Mouse (Mus musculus) forebrain, embryonic 11.5 days (tissue): ENCODE measurements around the gene Agtrap. TPM values are rescaled to one million over a fixed set of nuclear protein-coding genes. Genes with fewer than 3 reads are reported as not detected.

Experiments
- ATAC-seq: fragments of 200-750 bp; cut with Nextera tagmentation; replicated peaks from 2 replicates; pipeline ENCODE4 v1.8.0; 2017; ENCODE audit warnings: moderate TSS enrichment; ENCODE audit not compliant: low FRiP score
- DNase-seq: peaks from one replicate; pipeline ENCODE4 v3.0.0-alpha.2; 2017; ENCODE audit warnings: low spot score
- H3K27ac ChIP-seq: fragments of 300-500 bp; sonication (generic); 2 replicates; pipeline ENCODE4 v1.5.1; 2014; ENCODE audit warnings: low read depth, low read length
- H3K27me3 ChIP-seq: fragments of 300-500 bp; sonication (generic); 2 replicates; pipeline ENCODE4 v1.6.1; 2014; ENCODE audit warnings: mild to moderate bottlenecking, low read length, mixed read lengths; ENCODE audit not compliant: control insufficient read depth, insufficient read depth
- H3K36me3 ChIP-seq: fragments of 300-500 bp; sonication (generic); 2 replicates; pipeline ENCODE4 v1.6.1; 2014; ENCODE audit warnings: mild to moderate bottlenecking, low read length, moderate library complexity, mixed read lengths; ENCODE audit not compliant: control insufficient read depth, insufficient read depth
- H3K4me1 ChIP-seq: fragments of 300-500 bp; sonication (generic); replicated peaks from 2 replicates; pipeline ENCODE4 v1.6.1; 2014; ENCODE audit warnings: low read length, mixed read lengths; ENCODE audit not compliant: control insufficient read depth, insufficient read depth
- H3K4me2 ChIP-seq: fragments of 300-500 bp; sonication (generic); 2 replicates; pipeline ENCODE4 v1.6.1; 2014; ENCODE audit warnings: low read depth, mild to moderate bottlenecking, low read length, moderate library complexity, mixed read lengths; ENCODE audit not compliant: severe bottlenecking
- H3K4me3 ChIP-seq: fragments of 300-500 bp; sonication (generic); 2 replicates; pipeline ENCODE4 v1.5.1; 2014; ENCODE audit warnings: low read depth, low read length
- H3K9ac ChIP-seq: fragments of 300-500 bp; sonication (generic); 2 replicates; pipeline ENCODE4 v1.6.1; 2014; ENCODE audit warnings: low read length
- H3K9me3 ChIP-seq: fragments of 300-500 bp; sonication (generic); 2 replicates; pipeline ENCODE4 v1.6.1; 2016; ENCODE audit warnings: low read length, mixed read lengths; ENCODE audit not compliant: control insufficient read depth
- WGBS: fragments of 180-500 bp; shearing (Covaris S2); extraction: QIAGEN DNeasy Blood & Tissue Kit; methylation state at CpG from one replicate; pipeline ENCODE4 v1.1.7; 2014; 5-methylcytosine and 5-hydroxymethylcytosine counted together
- polyA plus RNA-seq: library from polyadenylated mRNA; unstranded; fragments of >200 nt; fragmentation: Nextera tagmentation; extraction: Ambion mirVana; gene quantifications from 2 replicates; pipeline ENCODE4 v1.2.1, GENCODE M21; 2014

The Agtrap gene
- polyA plus RNA-seq, 1 experiment from 2014 or later, result 15.0 TPM

- no peak overlapping the region for H3K27ac ChIP-seq
- 91% methylated on average over 9 of the region's 9 CpGs for WGBS
- DNase-seq (no peak), ATAC-seq (no peak)
- H3K4me1 ChIP-seq, result no peaks in the 10 kb centered on the region
- H3K4me3 ChIP-seq, result no peak overlapping the region
- no peaks in the 10 kb centered on the region for H3K27me3 ChIP-seq
- no peaks in the 10 kb centered on the region; the same call in 1 of the 2 replicates for H3K36me3 ChIP-seq
- no peaks in the 10 kb centered on the region for H3K9me3 ChIP-seq
- H3K4me2 ChIP-seq, result no peak overlapping the region
- no peak overlapping the region for H3K9ac ChIP-seq
These were observed 26.7 kb downstream of the Agtrap start for GRCm38 (mm10) chr4:148061086-148061480.

GRCm38 (mm10) chr4:148060120-148061085 lies 27.4 kb downstream of the Agtrap start:
- H3K9ac ChIP-seq, result no peak overlapping the region
- peaks cover 2% of the 10 kb centered on the region; the same call in 1 of the 2 replicates for H3K36me3 ChIP-seq
- H3K9me3 ChIP-seq, result no peaks in the 10 kb centered on the region
- peak; percentile 56 for ATAC-seq
- no peak overlapping the region for H3K4me3 ChIP-seq
- no peaks in the 10 kb centered on the region for H3K4me1 ChIP-seq
- no peak for DNase-seq
- no peaks in the 10 kb centered on the region for H3K27me3 ChIP-seq
- H3K4me2 ChIP-seq, result no peak overlapping the region
- 51% methylated on average over 13 of the region's 13 CpGs for WGBS
- no peak overlapping the region for H3K27ac ChIP-seq

- 93% methylated on average over 6 of the region's 6 CpGs for WGBS
These were observed 28.8 kb downstream of the Agtrap start for GRCm38 (mm10) chr4:148058993-148059392.

DNA sequence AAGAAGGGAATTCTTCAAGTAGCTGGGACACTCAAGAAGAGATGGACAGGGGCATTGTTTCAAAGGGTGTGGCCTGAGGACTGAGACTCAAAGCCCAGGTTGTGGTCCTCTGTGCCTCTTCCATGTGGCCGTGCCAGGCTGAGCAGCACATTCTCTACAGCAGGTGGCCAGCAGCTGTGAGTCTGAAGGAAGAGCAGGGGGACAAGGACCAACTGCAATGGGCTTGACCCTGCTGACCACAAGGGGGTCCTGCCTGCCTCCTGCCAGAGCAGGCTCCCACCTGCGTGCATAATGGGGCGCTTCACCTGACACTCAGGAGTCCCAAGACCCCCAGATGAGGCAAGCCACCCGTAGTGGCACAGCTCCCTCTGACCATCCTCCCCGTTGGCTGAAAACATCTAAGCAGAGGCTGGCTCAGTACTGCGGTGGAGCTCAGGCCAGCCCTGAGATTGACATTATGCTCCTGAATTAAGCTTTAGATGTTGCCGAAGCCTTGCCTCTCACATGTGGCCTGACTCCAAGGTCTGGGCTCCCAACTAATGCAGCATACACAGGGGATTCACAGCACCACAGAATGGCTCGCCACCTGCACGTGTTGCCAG lies 29.5 kb downstream of the Agtrap start:
- ATAC-seq (no peak), DNase-seq (no peak)
- no peak overlapping the region for H3K4me2 ChIP-seq
- 93% methylated on average over 9 of the region's 9 CpGs for WGBS
- H3K27ac ChIP-seq, result no peak overlapping the region
- no peak overlapping the region for H3K9ac ChIP-seq
- H3K36me3 ChIP-seq, result peaks cover 6% of the 10 kb centered on the region; the same call in 1 of the 2 replicates
- H3K4me1 ChIP-seq, result no peaks in the 10 kb centered on the region
- H3K4me3 ChIP-seq, result no peak overlapping the region
- H3K27me3 ChIP-seq, result no peaks in the 10 kb centered on the region
- no peaks in the 10 kb centered on the region for H3K9me3 ChIP-seq

More at GRCm38 (mm10) chr4:148058993-148059392, 28.8 kb downstream of the Agtrap start:
- no peaks in the 10 kb centered on the region for H3K9me3 ChIP-seq
- H3K27ac ChIP-seq, result no peak overlapping the region
- no peaks in the 10 kb centered on the region for H3K27me3 ChIP-seq
- no peak overlapping the region for H3K4me2 ChIP-seq
- no peak overlapping the region for H3K9ac ChIP-seq
- ATAC-seq, result no peak
- peaks cover 2% of the 10 kb centered on the region; the same call in 1 of the 2 replicates for H3K36me3 ChIP-seq
- no peak overlapping the region for H3K4me3 ChIP-seq
- no peaks in the 10 kb centered on the region for H3K4me1 ChIP-seq
- no peak for DNase-seq

DNA sequence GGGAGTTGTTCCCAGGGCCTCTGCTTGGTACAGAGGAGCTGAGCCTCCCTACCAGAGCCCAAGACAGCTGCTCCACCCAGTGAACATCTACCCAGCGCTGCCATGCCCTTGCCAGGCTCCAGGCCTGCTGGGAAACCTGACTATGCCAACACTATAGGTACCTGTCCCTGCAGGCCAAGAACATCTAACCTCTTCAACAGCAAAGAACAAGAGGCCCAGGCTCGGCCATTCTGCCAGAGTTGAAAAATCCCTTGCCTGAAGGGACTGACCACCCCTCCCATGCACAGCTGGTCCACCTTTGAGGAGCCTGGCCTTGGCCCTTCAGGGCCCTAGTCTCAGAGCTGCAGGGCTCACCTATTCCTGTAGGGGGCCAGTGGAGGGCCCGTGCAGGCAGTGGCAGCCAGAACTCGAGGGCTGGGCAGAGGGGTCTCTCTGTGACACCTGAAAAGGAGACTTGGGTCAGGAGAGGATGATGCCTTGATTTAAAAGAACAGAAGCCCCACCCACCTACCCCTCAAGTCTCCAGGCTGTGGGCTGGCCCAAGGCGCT lies 30.1 kb downstream of the Agtrap start:
- Histone ChIP-seq H3K9ac (no peak overlapping the region), H3K36me3 (peaks cover 6% of the 10 kb centered on the region; the same call in 1 of the 2 replicates), H3K4me2 (no peak overlapping the region), H3K27ac (no peak overlapping the region), H3K9me3 (no peaks in the 10 kb centered on the region), H3K4me1 (no peaks in the 10 kb centered on the region), H3K27me3 (no peaks in the 10 kb centered on the region), H3K4me3 (no peak overlapping the region)
- DNase-seq (no peak), ATAC-seq (no peak)
- 67% methylated on average over 5 of the region's 5 CpGs for WGBS

- no peak overlapping the region for H3K4me2 ChIP-seq
- peaks cover 6% of the 10 kb centered on the region; the same call in 1 of the 2 replicates for H3K36me3 ChIP-seq
- ATAC-seq, result no peak
- DNase-seq, result no peak
- H3K27me3 ChIP-seq, result no peaks in the 10 kb centered on the region
- WGBS, result 81% methylated on average over 4 of the region's 4 CpGs
- no peak overlapping the region for H3K9ac ChIP-seq
- H3K9me3 ChIP-seq, result no peaks in the 10 kb centered on the region
- no peaks in the 10 kb centered on the region for H3K4me1 ChIP-seq
- no peak overlapping the region for H3K4me3 ChIP-seq
- no peak overlapping the region for H3K27ac ChIP-seq
These were observed 31.0 kb downstream of the Agtrap start for GRCm38 (mm10) chr4:148056801-148057200.

DNA sequence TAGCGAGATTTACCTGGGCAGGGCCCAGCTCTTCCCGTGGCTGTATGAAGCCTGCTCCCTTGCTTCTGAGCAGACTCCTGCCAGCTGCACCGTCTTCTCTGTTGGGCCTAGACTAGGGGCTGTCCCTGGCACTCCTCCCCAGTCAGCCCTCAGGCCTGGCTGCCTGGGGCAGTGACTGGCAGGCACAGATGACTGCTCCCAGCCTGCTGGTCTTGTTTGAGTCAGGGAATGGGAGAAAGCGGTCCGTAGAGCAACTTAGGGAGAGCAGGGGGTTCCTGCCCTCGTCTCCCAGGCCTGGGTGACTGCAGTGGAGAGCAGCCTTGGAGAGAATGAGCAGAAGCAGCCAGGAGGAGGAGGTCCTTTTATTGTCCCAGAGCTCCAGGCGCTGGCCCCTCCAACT lies 31.6 kb downstream of the Agtrap start:
- ATAC-seq, result no peak

DNA sequence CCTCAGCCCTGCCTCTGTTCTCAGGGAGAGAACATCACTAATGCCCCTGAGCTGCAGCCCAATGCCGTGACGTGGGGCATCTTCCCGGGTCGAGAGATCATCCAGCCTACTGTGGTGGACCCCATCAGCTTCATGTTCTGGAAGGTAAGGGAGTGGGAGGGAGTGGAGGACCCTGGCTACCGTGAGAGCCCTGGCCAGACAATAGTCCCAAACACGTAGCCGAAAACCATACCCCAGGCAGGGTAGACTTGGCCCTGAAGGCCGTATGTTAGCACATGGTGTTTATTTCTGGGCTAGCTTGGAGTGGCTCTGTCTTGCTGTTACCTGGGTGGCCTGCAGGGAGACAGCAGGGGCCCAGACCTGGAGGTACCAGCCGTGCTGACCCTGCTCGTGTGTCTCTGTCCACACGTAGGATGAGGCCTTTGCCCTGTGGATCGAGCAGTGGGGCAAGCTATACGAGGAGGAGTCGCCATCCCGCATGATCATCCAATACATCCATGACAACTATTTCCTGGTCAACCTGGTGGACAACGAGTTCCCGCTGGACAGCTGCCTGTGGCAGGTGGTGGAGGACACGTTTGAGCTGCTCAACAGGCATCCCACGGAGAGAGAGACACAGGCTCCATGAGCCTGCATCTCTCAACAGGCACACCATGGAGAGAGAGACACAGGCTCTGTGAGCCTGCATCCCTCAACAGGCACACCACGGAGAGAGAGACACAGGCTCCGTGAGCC lies 32.7 kb downstream of the Agtrap start:
- DNase-seq (peak; percentile 52), ATAC-seq (no peak)
- WGBS, result 89% methylated on average over 21 of the region's 21 CpGs
- peaks cover 6% of the 10 kb centered on the region; the same call in 1 of the 2 replicates for H3K36me3 ChIP-seq
- no peak overlapping the region for H3K4me2 ChIP-seq
- H3K27me3 ChIP-seq, result no peaks in the 10 kb centered on the region
- no peaks in the 10 kb centered on the region for H3K9me3 ChIP-seq
- no peak overlapping the region for H3K27ac ChIP-seq
- H3K4me3 ChIP-seq, result no peak overlapping the region
- no peaks in the 10 kb centered on the region for H3K4me1 ChIP-seq
- no peak overlapping the region for H3K9ac ChIP-seq

More for the DNA sequence above, 31.6 kb downstream of the Agtrap start:
- 92% methylated on average over 7 of the region's 7 CpGs for WGBS
- Histone ChIP-seq H3K27me3 (no peaks in the 10 kb centered on the region), H3K4me3 (no peak overlapping the region), H3K36me3 (peaks cover 6% of the 10 kb centered on the region; the same call in 1 of the 2 replicates), H3K27ac (no peak overlapping the region), H3K9ac (no peak overlapping the region), H3K4me1 (no peaks in the 10 kb centered on the region), H3K4me2 (no peak overlapping the region), H3K9me3 (no peaks in the 10 kb centered on the region)
- no peak for DNase-seq
